Mouse (Mus musculus) liver, postnatal 0 days (tissue): ENCODE data around the gene Cox15.

Source experiments
- CTCF ChIP-seq: sonication (generic); IDR thresholded peaks from 2 replicates; pipeline ENCODE4 v1.5.1; 2016; ENCODE audit warnings: antibody characterized with exemption, low read depth
- EP300 ChIP-seq: IDR thresholded peaks from 2 replicates; pipeline ENCODE4 v1.6.1; 2016; ENCODE audit warnings: antibody characterized with exemption, low read depth, mild to moderate bottlenecking

- TF ChIP-seq CTCF (no peak), EP300 (no peak)
Measured at GRCm38 (mm10) chr19:43699021-43699762, 53.6 kb downstream of the Cox15 start.
